Mouse (Mus musculus) CH12.LX (cell line): ENCODE measurements around the gene Slc43a2.

Source experiments
- CTCF ChIP-seq, 2 experiments: IDR thresholded peaks in 1 of 2; conservative IDR thresholded peaks in 1 of 2; 2 replicates each; pipeline ENCODE4 v1.5.1; 2011 to 2012; ENCODE audit warnings: low read depth in 2 of 2, low read length in 2 of 2, improper control_type of control experiment in 1 of 2, inconsistent platforms in 1 of 2, mild to moderate bottlenecking in 1 of 2, moderate library complexity in 1 of 2
- IRF4 ChIP-seq: IDR thresholded peaks from 2 replicates; pipeline ENCODE4 v1.6.1; 2014; ENCODE audit warnings: low read depth, mild to moderate bottlenecking, inconsistent platforms, low read length, improper control_type of control experiment
- MAZ ChIP-seq: IDR thresholded peaks from 2 replicates; pipeline ENCODE4 v1.6.1; 2012; ENCODE audit warnings: low read depth, mild to moderate bottlenecking, inconsistent platforms, low read length, improper control_type of control experiment, moderate library complexity
- ZKSCAN1 ChIP-seq: IDR thresholded peaks from 2 replicates; pipeline ENCODE4 v1.6.1; 2012; ENCODE audit warnings: low read depth, inconsistent platforms, low read length, improper control_type of control experiment, borderline replicate concordance
- ZMIZ1 ChIP-seq: IDR thresholded peaks from 2 replicates; pipeline ENCODE4 v1.6.1; 2012; ENCODE audit warnings: low read depth, mild to moderate bottlenecking, inconsistent platforms, low read length, improper control_type of control experiment

GRCm38 (mm10) chr11:75604826-75605225, 73.3 kb downstream of the Slc43a2 start:
- no peak for TF ChIP-seq IRF4
- no peak for TF ChIP-seq ZMIZ1
- no peak for TF ChIP-seq MAZ
- no peak for TF ChIP-seq CTCF (conservative IDR thresholded peaks at IDR 0.05 in 1 of 2, IDR thresholded peaks at IDR 0.05 in 1 of 2; ENCODE audit: low read depth in 2 of 2, low read length in 2 of 2)
- no peak for TF ChIP-seq ZKSCAN1
